Mouse (Mus musculus): ENCODE data around the gene Pram1.

DNA sequence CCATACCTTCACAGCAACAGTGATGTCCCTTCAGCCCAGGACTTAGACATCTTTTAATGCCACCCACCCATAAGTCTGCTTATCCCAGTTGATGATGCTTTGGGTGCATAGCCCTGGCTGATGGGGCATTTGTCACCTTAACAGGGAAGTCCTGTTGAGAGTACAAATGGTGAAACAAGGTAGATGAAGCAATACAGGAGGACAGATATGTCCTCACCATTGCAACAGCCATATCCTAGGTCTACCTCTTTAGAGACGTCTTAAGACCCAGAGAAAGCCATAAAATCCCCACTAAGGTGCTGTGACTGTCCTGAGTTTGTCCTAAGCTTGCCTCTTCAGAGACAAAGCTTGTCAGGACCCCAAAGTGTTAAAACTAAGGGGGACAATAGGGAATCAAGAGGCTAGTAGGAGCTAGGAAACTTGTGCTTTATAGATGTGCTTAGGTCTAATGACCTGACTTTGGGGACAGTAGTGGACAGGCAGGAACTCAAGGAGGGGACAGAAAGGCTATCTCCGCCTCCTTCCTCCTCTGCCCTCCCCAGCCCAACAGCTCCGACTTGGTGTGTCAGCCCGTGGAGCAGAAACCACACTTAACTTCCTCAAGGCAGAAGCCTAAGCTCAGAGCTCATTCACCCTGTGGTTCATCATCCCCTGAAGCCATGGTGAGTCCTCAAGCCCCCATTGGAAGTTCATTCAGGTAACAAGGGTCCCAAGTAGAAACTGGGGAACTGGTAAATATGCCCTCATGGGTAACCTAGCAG, at the start of gene Pram1:
- TF ChIP-seq POLR2A (IDR thresholded peaks at IDR 0.05; ENCODE audit: borderline replicate concordance, control insufficient read depth, low read depth, low read length) (0 out of 2 replicates have a peak, but pooled peaks have one; percentile 24), CTCF (IDR thresholded peaks at IDR 0.05; ENCODE audit: control insufficient read depth, insufficient read depth, low read length) (no peak)

Measured in bone marrow, adult 2 months (tissue).